Comparison of ENCODE assay signal across 1 mouse cellular context in the genomic region with DNA sequence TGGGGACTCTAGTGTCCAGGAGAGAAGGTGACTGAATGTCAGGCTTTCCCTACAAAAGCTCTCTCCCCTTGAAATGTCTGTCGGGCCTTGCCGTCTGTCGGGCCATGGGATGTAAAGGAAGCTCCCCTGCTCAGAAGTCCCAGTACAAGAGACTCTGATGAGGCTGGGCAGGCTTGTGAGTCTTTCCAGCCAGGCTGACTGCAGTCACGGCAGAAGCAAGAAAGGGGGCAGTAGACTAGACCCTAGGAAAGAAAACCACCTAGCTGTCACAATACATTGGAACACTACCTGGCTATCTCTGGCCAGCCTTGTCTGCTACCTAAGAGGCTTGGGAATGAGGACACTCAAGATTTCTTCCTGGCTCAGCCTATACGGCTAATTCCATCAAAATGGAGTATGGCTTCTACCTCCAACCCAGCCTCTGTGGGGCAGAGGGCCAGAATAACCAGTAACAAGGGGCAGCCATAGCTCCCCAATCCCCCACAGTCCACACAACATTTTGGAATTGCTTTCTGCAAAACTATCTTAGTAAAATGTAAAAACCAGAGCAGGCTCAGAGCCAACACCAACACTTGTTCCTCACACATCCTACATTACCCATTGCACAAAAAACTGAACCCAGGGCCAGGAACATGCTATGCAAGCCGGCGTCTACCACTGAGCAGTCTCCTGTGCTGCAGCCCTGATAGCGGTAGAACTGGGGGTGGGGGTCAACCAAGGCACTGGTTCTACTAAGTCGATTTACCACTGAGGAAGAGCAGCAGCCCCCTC.
TF ChIP-seq lines count a peak whose summit lies in the region.

No protein-coding gene starts in this region.

TF ChIP-seq in ES-E14, 5 proteins besides CTCF, POLR2A, EP300 and RAD21:
- TF ChIP-seq CHD2 (IDR thresholded peaks at IDR 0.05; ENCODE audit: low read depth, low read length) (no peak), MAFK (IDR thresholded peaks at IDR 0.05; ENCODE audit: insufficient read depth, low read depth, low read length) (no peak)
TF ChIP-seq in ES-E14: peak in this region for 0.
